Mouse (Mus musculus): ENCODE results near the gene Notch3. TPM values are rescaled to one million over a fixed set of nuclear protein-coding genes. Genes with fewer than 3 reads are reported as not detected.

Notch3 gene
- polyA plus RNA-seq (2017; shearing (Covaris generic)), result not detected

GRCm38 (mm10) chr17:32166687-32167086 is at the start of gene Notch3:
Gene Notch3, minus strand, starts transcription at chr17:32166852.

GRCm38 (mm10) chr17:32188863-32189636 is 22.4 kb upstream of the Notch3 start, which contains the start of gene Ephx3:
Gene Ephx3, minus strand, starts transcription at chr17:32189549.

Other genes with a start within 250 kb of the Notch3 start
- gene Rrp1b, start 130.8 kb downstream of the Notch3 start, polyA plus RNA-seq (2017; shearing (Covaris generic)), result 66.8 TPM
- gene Hsf2bp, start 130.5 kb downstream of the Notch3 start, polyA plus RNA-seq (2017; shearing (Covaris generic)), result 0.43 TPM
- gene Ephx3, start 22.7 kb upstream of the Notch3 start, polyA plus RNA-seq (2017; shearing (Covaris generic)), result not detected
- 51.6 TPM for gene Brd4, start 117.9 kb upstream of the Notch3 start, polyA plus RNA-seq (2017; shearing (Covaris generic))
- 239 TPM for gene Akap8, start 154.4 kb upstream of the Notch3 start, polyA plus RNA-seq (2017; shearing (Covaris generic))
- gene Akap8l, start 183.8 kb upstream of the Notch3 start, polyA plus RNA-seq (2017; shearing (Covaris generic)), result 247 TPM
- gene Wiz, start 222.6 kb upstream of the Notch3 start, polyA plus RNA-seq (2017; shearing (Covaris generic)), result 20.7 TPM
- gene Rasal3, start 236.7 kb upstream of the Notch3 start, polyA plus RNA-seq (2017; shearing (Covaris generic)), result 132 TPM